Mouse (Mus musculus): ENCODE results near the gene Il18bp.

Il18bp gene

DNA sequence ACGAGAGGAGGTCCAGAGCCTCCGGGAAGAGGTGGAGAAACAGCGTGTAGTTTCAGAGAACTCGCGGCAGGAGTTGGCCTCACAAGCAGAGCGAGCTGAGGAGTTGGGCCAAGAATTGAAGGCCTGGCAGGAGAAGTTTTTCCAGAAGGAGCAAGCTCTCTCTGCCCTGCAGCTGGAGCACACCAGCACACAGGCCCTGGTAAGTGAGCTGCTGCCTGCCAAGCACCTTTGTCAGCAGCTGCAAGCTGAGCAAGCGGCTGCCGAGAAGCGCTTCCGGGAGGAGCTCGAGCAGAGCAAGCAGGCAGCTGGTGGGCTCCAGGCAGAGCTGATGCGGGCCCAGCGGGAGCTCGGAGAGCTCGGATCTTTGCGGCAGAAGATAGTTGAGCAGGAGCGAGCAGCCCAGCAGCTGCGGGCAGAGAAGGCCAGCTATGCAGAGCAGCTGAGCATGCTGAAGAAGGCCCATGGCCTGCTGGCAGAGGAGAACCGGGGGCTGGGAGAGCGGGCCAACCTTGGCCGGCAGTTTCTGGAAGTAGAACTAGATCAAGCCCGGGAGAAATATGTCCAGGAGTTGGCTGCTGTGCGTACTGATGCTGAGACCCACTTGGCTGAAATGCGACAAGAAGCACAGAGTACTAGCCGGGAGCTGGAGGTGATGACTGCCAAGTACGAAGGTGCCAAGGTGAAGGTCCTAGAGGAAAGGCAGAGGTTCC lies 17.4 kb downstream of the Il18bp start:
- 52% methylated on average over 26 of the region's 26 CpGs for WGBS

DNA sequence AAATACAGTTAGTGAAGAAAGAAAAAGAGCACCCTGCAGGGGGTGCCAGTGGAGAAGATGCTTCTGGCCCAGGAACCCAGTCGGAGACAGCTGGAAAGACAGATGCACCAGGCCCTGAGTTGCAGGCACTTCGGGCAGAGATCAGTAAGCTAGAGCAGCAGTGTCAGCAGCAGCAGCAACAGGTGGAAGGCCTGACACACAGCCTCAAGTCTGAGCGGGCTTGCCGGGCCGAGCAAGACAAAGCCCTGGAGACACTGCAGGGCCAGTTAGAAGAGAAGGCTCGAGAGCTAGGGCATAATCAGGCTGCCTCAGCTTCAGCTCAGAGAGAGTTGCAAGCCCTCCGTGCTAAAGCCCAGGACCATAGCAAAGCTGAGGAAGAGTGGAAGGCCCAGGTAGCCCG lies 18.2 kb downstream of the Il18bp start:
- 71% methylated on average over 8 of the region's 8 CpGs for WGBS

DNA sequence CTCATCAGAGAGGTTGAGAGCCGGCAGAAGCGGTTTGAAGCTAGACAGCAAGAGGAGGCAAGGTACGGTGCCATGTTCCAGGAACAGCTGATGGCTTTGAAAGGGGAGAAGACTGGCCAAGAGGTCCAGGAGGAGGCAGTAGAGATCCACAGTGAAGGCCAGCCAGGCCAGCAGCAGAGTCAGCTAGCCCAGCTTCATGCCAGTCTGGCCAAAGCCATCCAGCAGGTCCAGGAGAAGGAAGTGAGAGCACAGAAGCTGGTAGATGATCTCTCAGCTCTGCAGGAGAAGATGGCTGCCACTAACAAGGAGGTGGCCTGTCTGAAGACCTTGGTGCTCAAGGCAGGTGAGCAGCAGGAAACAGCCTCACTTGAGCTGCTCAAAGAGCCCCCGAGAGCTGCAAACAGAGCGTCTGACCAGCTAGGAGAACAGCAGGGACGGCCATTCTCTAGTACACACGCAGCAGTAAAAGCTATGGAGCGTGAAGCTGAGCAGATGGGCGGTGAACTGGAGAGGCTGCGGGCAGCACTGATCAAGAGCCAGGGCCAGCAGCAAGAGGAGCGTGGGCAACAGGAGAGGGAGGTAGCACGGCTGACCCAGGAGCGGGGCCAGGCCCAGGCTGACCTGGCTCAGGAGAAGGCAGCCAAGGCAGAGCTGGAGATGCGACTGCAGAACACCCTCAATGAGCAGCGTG lies 18.9 kb downstream of the Il18bp start:
- WGBS: 70% methylated on average over 15 of the region's 15 CpGs

DNA sequence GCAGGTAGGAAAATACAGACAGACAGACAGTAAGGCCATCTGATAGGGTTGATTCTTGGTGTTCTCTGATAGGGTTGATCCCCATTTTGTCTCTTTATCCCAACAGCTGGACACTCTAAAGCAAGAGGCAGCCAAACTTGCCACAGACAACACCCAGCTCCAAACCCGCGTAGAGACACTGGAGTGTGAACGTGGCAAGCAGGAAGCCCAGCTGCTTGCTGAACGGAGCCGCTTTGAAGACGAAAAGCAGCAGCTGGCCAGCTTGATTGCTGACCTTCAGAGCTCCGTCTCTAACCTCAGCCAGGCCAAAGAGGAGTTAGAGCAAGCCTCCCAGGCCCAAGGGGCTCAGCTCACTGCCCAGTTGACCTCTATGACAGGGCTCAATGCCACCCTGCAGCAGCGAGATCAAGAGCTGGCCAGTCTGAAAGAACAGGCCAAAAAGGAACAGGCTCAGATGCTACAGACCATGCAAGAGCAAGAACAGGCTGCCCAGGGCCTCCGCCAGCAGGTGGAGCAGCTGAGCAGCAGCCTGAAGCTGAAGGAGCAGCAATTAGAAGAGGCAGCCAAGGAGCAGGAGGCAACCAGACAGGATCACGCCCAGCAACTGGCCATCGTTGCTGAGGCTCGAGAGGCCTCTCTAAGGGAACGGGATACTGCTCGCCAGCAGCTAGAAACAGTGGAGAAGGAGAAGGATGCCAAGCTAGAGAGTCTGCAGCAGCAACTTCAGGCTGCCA lies 20.1 kb downstream of the Il18bp start:
- WGBS: 41% methylated on average over 14 of the region's 14 CpGs

DNA sequence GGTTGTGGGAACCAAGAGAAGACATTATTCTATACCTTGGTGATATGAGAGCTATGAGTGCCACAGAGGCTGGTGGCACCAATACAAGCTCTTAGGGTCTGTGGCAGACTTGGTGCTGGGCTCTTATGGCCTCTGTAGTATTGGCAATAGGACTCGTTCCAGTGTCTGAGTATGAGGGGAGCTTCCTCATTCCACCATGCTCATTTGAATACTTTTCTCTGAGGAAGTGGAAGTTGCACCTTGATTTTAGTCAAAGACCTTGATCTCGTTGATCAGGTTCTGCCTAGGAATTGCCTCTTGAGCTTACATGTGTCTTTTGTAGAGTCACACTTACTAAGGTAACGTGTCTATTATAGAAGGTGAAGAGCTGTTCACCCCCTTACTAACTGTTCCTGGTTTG lies 24.2 kb downstream of the Il18bp start:
- 89% methylated on average over 3 of the region's 3 CpGs for WGBS

DNA sequence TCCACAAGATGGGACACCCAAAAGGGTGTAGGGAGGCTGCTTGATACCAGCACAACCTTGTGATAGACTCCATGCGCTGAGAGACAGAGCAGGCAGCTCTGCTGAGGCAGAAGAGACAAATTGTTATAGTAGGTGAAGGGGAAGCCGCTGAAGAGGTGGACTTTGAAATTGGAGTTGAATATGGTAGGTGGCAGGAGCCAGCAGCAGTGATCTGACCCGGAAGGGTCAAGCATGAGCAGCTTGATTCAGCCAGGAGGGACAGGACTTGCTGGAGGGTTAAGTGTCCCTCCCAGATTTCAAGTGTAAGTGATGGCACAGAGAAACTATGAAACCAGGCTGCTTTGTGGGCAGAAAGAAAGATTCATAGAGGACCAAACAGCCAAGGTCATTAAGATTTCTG lies 33.4 kb downstream of the Il18bp start:
- WGBS: 95% methylated on average over 3 of the region's 3 CpGs

DNA sequence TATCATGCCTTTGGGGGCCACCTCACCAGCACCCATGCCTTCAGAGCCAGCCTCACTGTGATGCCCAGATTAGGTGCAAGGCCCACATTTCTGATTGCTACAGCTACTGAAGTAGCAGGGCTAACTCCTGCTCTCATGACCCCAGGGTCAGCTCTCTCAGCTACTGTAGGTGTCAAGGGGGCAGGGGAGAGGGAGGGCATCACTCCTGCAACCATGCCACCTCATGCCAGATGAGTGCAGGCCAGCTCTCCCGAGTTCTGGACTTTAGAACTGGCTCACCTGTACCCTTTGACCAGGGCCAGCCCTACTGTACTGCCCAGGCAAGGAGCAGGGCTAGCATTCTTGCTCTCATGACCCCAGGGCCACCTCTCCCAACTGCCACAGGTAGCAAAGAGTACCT lies 35.8 kb downstream of the Il18bp start:
- 82% methylated on average over 1 of the region's 1 CpGs for WGBS

DNA sequence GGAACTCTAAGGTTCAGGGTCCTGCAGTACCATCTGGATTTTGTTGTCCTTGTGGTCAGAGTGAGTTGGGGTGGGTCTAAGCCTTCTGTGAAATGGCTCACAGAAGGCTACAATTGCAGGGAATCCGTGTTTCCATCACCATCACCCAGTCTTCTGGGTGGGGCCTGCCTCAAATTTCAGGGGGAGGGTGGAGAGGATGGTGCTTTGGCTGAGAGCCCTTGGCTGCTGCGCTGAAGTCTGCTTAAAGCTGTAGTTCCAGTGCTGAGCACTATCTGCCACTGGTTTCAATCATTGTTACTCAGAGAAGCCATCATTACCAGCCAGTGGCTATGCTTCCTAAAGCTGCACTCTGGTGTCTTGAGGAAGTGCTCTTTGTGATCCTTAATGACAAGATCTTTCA lies 44.0 kb downstream of the Il18bp start:
- WGBS: 18% methylated on average over 2 of the region's 2 CpGs

- WGBS: 86% methylated on average over 3 of the region's 3 CpGs
Measured at GRCm38 (mm10) chr7:101973730-101974129, 44.8 kb downstream of the Il18bp start.

GRCm38 (mm10) chr7:101971721-101972120 lies 46.8 kb downstream of the Il18bp start:
- WGBS: 18% methylated on average over 2 of the region's 2 CpGs

GRCm38 (mm10) chr7:101970821-101971461 lies 47.5 kb downstream of the Il18bp start:
- 1% methylated on average over 19 of the region's 19 CpGs for WGBS

DNA sequence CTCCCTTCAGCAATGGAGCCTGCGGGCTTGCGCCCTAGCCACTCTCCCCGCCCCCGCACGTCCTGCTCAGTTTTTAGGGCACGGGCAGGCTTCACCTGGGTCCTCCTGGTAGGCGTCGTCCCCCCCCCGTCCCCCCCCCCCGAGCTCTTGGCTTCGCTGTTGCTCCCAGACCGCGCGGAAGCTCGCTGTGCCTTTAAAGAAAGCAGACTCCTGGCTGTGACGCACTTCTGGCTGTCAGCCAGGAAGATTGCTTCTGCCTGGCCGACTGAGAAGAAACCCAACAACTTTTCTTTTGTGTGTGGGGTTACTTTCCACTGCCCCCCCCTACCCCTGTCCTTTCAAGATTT lies 48.1 kb downstream of the Il18bp start:
- under 1% methylated on average over 17 of the region's 17 CpGs for WGBS

GRCm38 (mm10) chr7:101969694-101970428 lies 48.6 kb downstream of the Il18bp start:
- WGBS: under 1% methylated on average over 48 of the region's 53 CpGs

- 48% methylated on average over 2 of the region's 2 CpGs for WGBS
Measured at GRCm38 (mm10) chr7:101968751-101969150, 49.7 kb downstream of the Il18bp start.

DNA sequence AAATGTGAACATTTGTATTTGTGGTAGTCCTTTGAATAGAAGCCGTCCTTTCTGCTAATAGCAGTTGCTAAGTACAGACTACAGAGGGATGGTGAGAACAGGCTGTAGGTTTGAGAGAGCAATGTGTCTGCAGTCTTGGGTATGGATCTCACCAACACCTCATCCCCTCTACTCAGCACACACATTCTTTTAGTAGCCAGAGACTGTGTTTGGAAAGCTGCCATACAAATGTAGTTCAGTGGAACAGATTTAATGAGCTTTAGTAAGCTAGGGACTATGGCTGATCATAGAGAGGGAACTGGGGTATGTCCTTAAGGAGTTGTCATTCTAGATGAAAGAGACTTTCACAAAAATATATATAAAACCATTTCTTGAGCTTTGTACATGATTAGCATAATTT lies 51.2 kb downstream of the Il18bp start:
- 44% methylated on average over 1 of the region's 1 CpGs for WGBS

DNA sequence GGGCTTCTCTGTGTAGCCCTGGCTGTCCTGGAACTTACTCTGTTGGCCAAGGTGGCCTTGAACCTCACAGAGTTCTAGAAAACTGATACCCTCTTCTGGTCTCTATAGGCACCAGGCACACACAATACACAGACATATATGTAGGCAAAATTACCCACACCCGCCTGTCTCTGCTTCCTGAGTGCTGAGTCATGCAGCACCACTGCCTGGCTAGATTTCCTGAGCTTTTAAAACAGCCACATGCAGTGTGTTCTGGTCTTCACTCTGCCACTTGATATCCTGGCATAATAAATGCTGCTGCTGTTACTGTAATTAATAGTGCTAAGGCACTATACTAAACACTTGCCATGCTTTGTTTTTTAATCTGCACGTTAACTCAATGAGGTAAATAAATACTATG lies 52.9 kb downstream of the Il18bp start:
- 55% methylated on average over 2 of the region's 2 CpGs for WGBS
